Mouse (Mus musculus) heart, embryonic 13.5 days (tissue): ENCODE measurements around the gene Arpin. TPM values are rescaled to one million over a fixed set of nuclear protein-coding genes. Genes with fewer than 3 reads are reported as not detected.

Experiments
- ATAC-seq: fragments of 200-750 bp; cut with Nextera tagmentation; 2 replicates; pipeline ENCODE4 v1.8.0; 2017; ENCODE audit warnings: moderate TSS enrichment; ENCODE audit not compliant: insufficient number of reproducible peaks, low FRiP score, low TSS enrichment; ENCODE audit errors: extremely low read depth
- H3K27ac ChIP-seq: fragments of 300-500 bp; sonication (generic); replicated peaks from 2 replicates; pipeline ENCODE4 v1.5.1; 2015; ENCODE audit warnings: moderate library complexity, mild to moderate bottlenecking, inconsistent platforms
- H3K27me3 ChIP-seq: fragments of 300-500 bp; sonication (generic); replicated peaks from 2 replicates; pipeline ENCODE4 v1.6.1; 2015; ENCODE audit warnings: mild to moderate bottlenecking, inconsistent platforms
- H3K36me3 ChIP-seq: fragments of 300-500 bp; sonication (generic); 2 replicates; pipeline ENCODE4 v1.6.1; 2015; ENCODE audit warnings: mild to moderate bottlenecking, inconsistent platforms
- H3K4me1 ChIP-seq: fragments of 300-500 bp; sonication (generic); 2 replicates; pipeline ENCODE4 v1.6.1; 2015; ENCODE audit warnings: inconsistent platforms
- H3K4me2 ChIP-seq: fragments of 300-500 bp; sonication (generic); 2 replicates; pipeline ENCODE4 v1.6.1; 2015; ENCODE audit warnings: inconsistent platforms, mild to moderate bottlenecking, moderate library complexity
- H3K4me3 ChIP-seq: fragments of 300-500 bp; sonication (generic); 2 replicates; pipeline ENCODE4 v1.5.1; 2015; ENCODE audit warnings: moderate library complexity, mild to moderate bottlenecking, inconsistent platforms
- H3K9ac ChIP-seq: fragments of 300-500 bp; sonication (generic); 2 replicates; pipeline ENCODE4 v1.6.1; 2015; ENCODE audit warnings: inconsistent platforms, mild to moderate bottlenecking, moderate library complexity
- H3K9me3 ChIP-seq: fragments of 300-500 bp; sonication (generic); 2 replicates; pipeline ENCODE4 v1.6.1; 2016; ENCODE audit warnings: inconsistent platforms
- WGBS: fragments of 180-500 bp; shearing (Covaris S2); methylation state at CpG from one replicate; pipeline ENCODE4 v1.1.7; 2015; ENCODE audit warnings: mixed read lengths; 5-methylcytosine and 5-hydroxymethylcytosine counted together
- microRNA-seq: library from miRNA; unstranded; fragments of <30 nt; microRNA quantifications from one replicate; pipeline ENCODE4, GENCODE M21; 2016
- polyA plus RNA-seq: library from polyadenylated mRNA; unstranded; fragments of >200 nt; fragmentation: Nextera tagmentation; extraction: Ambion mirVana; gene quantifications from 2 replicates; pipeline ENCODE4 v1.2.1, GENCODE M21; 2015

Gene Arpin
- polyA plus RNA-seq, 1 experiment from 2014 or later: 27.8 TPM

DNA sequence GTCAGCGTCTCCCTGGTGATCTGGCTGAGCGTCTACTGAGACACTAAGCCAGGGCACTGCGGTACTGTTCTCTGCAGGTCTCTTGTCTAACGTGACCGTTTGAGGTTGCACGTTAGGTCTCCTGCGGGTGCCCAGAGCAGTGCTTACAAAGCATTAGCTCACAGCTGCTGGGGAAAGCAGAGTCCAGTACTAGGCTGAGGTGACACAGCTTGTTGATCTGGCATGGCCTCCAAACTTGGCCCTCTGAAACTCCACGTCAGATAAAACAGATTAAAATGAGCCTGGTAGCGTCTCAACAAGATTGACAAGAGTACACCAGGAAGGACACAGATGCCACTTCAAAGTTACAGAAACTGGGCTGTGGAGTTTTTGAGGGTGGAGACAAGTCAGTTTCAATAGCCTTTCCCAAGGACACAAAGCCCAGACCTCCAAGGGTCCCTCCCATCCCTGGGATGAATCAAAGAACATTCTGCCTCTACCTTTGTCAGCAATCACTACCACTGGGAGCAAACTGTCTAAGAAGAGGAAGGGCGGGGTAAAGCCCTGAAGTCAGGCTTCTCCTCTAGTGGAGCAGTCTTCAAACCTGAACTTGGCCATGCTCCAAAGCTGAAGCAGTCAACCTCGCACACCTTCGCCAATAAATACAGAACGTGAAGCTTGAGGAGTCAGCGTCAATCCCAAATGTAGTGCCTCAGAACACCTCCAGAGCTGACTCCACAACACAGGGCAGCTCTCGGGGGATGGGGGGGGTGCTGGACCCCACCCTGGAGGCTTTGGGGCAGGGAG lies 44.5 kb downstream of the Arpin start:
- H3K4me2 ChIP-seq: no peak overlapping the region
- no peak overlapping the region for H3K27ac ChIP-seq
- ATAC-seq: no peak
- 76% methylated on average over 15 of the region's 15 CpGs for WGBS
- H3K36me3 ChIP-seq: peaks cover 25% of the 10 kb centered on the region
- H3K27me3 ChIP-seq: no peaks in the 10 kb centered on the region
- peaks cover 42% of the 10 kb centered on the region for H3K4me1 ChIP-seq
- no peaks in the 10 kb centered on the region for H3K9me3 ChIP-seq
- H3K4me3 ChIP-seq: no peak overlapping the region
- no peak overlapping the region for H3K9ac ChIP-seq

- peaks cover 20% of the 10 kb centered on the region for H3K36me3 ChIP-seq
- H3K4me1 ChIP-seq: peaks cover 38% of the 10 kb centered on the region
- no peak overlapping the region for H3K4me2 ChIP-seq
- ATAC-seq: no peak
- H3K27ac ChIP-seq: no peak overlapping the region
- no peak overlapping the region for H3K9ac ChIP-seq
- 82% methylated on average over 9 of the region's 9 CpGs for WGBS
- H3K9me3 ChIP-seq: no peaks in the 10 kb centered on the region
- H3K27me3 ChIP-seq: no peaks in the 10 kb centered on the region
- H3K4me3 ChIP-seq: no peak overlapping the region
Observed at GRCm38 (mm10) chr7:79888603-79889002, 46.6 kb downstream of the Arpin start.

DNA sequence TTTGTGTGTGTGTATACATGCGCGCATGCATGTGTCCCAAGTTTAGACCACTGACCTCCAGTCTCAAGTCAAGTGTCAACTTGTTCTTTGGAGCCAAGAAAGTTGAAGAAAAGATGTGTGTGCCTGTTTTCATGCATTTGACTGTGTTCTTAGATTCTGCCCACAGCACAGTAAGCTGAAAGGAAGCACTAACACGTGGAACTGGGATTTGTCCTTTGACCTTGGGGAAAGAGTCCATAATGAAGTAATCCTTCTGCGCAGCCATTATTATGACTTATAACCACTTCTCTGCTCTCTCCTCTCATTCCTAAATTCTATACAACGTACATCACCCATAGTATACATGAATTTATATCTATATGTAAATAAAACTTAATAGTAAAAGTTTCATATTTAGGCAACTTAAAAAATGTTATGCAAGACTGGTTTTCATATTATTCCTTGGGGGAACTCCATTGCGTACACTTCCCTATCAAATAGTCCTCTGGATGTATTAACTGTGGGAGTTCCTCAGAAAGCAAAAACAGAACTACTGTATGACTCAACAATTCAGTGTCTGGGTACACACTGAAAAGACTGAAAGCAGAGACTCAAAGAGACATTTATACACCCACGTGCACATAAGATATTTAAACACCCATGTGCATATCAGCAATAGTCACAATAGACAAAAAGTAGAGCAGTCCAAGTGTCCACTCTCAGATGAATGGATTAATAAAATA lies 51.4 kb downstream of the Arpin start:
- 85% methylated on average over 7 of the region's 7 CpGs for WGBS
- Histone ChIP-seq H3K9me3 (no peaks in the 10 kb centered on the region), H3K4me2 (no peak overlapping the region), H3K4me3 (no peak overlapping the region), H3K27me3 (no peaks in the 10 kb centered on the region), H3K36me3 (peaks cover 45% of the 10 kb centered on the region), H3K27ac (no peak overlapping the region), H3K4me1 (peaks cover 11% of the 10 kb centered on the region; the same call in 1 of the 2 replicates), H3K9ac (no peak overlapping the region)
- no peak for ATAC-seq

DNA sequence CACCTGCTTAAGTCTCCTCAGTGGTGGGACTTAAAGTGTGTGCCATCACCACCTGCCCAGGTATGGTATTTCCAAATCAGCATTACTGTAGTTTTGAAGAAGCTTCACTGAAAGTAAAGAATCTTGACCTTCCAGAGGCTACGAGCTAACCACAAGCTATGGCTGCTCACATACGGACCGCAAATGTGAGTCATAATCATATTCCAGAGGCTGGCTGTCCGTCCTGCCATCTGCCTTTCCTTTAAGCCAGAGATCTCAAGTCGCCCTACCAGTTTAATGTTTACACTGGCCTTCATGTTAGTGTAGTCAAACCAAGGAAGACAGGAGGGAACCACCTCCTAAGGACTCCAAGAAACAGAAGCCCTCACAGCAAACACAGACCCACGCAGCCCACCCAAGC lies 53.3 kb downstream of the Arpin start:
- no peak overlapping the region for H3K27ac ChIP-seq
- H3K4me1 ChIP-seq: peaks cover 11% of the 10 kb centered on the region; the same call in 1 of the 2 replicates
- H3K9me3 ChIP-seq: no peaks in the 10 kb centered on the region
- H3K4me3 ChIP-seq: no peak overlapping the region
- WGBS: 90% methylated on average over 6 of the region's 6 CpGs
- peaks cover 44% of the 10 kb centered on the region for H3K36me3 ChIP-seq
- H3K27me3 ChIP-seq: no peaks in the 10 kb centered on the region
- H3K4me2 ChIP-seq: no peak overlapping the region
- no peak for ATAC-seq
- H3K9ac ChIP-seq: no peak overlapping the region

GRCm38 (mm10) chr7:79880998-79881397 lies 54.2 kb downstream of the Arpin start:
- no peak for ATAC-seq
- Histone ChIP-seq H3K27ac (no peak overlapping the region), H3K4me1 (0 out of 2 replicates have a peak, but pooled peaks cover 6% of the 10 kb centered on the region), H3K9me3 (no peaks in the 10 kb centered on the region), H3K9ac (no peak overlapping the region), H3K27me3 (no peaks in the 10 kb centered on the region), H3K36me3 (peaks cover 44% of the 10 kb centered on the region), H3K4me2 (no peak overlapping the region), H3K4me3 (no peak overlapping the region)
- WGBS: 38% methylated on average over 3 of the region's 3 CpGs

DNA sequence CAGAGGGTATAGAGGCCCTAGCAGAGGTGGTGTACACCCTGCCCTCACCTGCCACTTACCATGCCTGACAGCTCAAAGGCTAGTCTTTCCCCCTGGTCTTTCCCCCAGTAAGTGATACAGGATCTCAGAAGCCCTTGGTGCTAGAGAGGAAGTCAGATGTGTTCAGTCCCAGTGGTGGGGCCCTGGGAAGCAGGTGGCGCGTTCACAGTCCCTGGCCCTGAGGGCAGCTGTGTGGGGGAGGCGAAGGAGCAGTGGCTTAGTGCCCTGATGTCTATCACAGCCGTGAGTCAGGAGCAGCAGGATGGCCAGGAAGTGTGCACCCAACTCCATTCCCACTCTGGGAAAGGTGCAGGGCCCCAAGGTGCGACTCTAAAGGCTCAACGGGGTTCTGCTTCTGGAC lies 55.1 kb downstream of the Arpin start:
- H3K36me3 ChIP-seq: peaks cover 37% of the 10 kb centered on the region
- H3K9ac ChIP-seq: no peak overlapping the region
- no peak overlapping the region for H3K4me2 ChIP-seq
- H3K4me1 ChIP-seq: 0 out of 2 replicates have a peak, but pooled peaks cover 6% of the 10 kb centered on the region
- H3K27me3 ChIP-seq: no peaks in the 10 kb centered on the region
- ATAC-seq: no peak
- H3K9me3 ChIP-seq: no peaks in the 10 kb centered on the region
- no peak overlapping the region for H3K27ac ChIP-seq
- 85% methylated on average over 6 of the region's 6 CpGs for WGBS
- no peak overlapping the region for H3K4me3 ChIP-seq

GRCm38 (mm10) chr7:79878455-79879025 lies 56.6 kb downstream of the Arpin start:
- no peak overlapping the region for H3K4me2 ChIP-seq
- H3K9ac ChIP-seq: no peak overlapping the region
- no peak overlapping the region for H3K4me3 ChIP-seq
- no peak for ATAC-seq
- H3K27me3 ChIP-seq: no peaks in the 10 kb centered on the region
- WGBS: 64% methylated on average over 2 of the region's 2 CpGs
- H3K27ac ChIP-seq: no peak overlapping the region
- H3K9me3 ChIP-seq: no peaks in the 10 kb centered on the region
- peaks cover 34% of the 10 kb centered on the region for H3K36me3 ChIP-seq
- 0 out of 2 replicates have a peak, but pooled peaks cover 6% of the 10 kb centered on the region for H3K4me1 ChIP-seq

Small RNA genes lying within 50 kb of the gene (microRNA-seq; reads per million reads assigned to microRNA genes)
- gene Gm24541: not detected

Other genes with a start within 250 kb of the Arpin start
- 1.7 and 2.4 TPM in 2 replicates for gene Kif7, start 219.6 kb downstream of the Arpin start, polyA plus RNA-seq
- gene Plin1, start 202.5 kb downstream of the Arpin start, polyA plus RNA-seq: not detected in 2 replicates
- gene Pex11a, start 192.2 kb downstream of the Arpin start, polyA plus RNA-seq: 5.8 and 9.6 TPM in 2 replicates
- 1.4 and 1.5 TPM in 2 replicates for gene Wdr93, start 192.2 kb downstream of the Arpin start, polyA plus RNA-seq
- gene Mesp1, start 141.6 kb downstream of the Arpin start, polyA plus RNA-seq: 0.15 TPM in 1 of 2 replicates, not detected in the other
- 0.21 and 0.41 TPM in 2 replicates for gene Mesp2, start 124.6 kb downstream of the Arpin start, polyA plus RNA-seq
- 7.3 and 7.9 TPM in 2 replicates for gene Anpep, start 74.3 kb downstream of the Arpin start, polyA plus RNA-seq
- 28.3 and 31.1 TPM in 2 replicates for gene Ap3s2, start 14.7 kb downstream of the Arpin start, polyA plus RNA-seq
- 11.6 and 12.1 TPM in 2 replicates for gene Zfp710, start 89.5 kb upstream of the Arpin start, polyA plus RNA-seq
- 1,911 and 2,152 TPM in 2 replicates for gene Idh2, start 180.0 kb upstream of the Arpin start, polyA plus RNA-seq